Mouse (Mus musculus): ENCODE results near the gene Adgrg3.
"Not testable (repeated sequence)": the region's sequence is repeated elsewhere in the genome, so short reads cannot be mapped to it uniquely, and the experiment has no call there.

Gene Adgrg3

DNA sequence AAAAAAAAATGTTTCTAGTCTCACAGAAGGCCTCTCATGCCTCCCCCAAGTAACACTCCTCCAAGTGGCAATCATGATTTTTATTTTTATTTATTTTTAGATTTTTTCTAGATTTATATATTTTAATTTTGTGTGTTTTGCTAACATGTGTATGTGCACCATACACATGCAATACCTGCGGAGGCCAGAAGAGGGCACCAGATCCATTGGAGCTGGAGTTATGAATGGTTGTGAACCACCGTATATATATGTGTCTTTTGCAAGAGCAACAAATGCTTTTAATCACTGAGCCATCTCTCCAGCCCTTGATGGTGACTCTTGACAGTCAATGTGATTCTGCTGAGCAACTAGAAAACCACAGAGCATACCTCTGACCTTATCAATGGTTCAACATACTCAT, 7.9 kb downstream of the Adgrg3 start:
- no peak for DNase-seq (ENCODE audit: low spot score in 2 of 2)

DNA sequence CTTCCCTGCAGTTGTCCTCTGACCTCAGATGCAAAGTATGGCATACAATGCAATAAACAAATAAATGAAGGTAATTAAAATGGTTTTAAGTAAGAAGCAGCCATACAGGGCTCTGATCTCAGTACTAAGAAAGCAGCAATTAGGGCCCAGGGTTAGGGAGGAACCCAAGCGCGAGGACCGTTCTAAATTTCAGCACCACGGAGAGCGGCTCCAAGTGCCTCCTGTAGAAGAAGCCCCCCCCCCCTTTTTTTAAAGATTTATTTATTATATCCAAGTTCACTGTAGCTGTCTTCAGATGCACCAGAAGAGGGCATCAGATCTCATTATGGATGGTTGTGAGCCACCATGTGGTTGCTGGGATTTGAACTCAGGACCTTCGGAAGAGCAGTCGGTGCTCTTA, 10.9 kb downstream of the Adgrg3 start:
- DNase-seq (ENCODE audit: low spot score in 2 of 2): not testable (repeated sequence)

DNA sequence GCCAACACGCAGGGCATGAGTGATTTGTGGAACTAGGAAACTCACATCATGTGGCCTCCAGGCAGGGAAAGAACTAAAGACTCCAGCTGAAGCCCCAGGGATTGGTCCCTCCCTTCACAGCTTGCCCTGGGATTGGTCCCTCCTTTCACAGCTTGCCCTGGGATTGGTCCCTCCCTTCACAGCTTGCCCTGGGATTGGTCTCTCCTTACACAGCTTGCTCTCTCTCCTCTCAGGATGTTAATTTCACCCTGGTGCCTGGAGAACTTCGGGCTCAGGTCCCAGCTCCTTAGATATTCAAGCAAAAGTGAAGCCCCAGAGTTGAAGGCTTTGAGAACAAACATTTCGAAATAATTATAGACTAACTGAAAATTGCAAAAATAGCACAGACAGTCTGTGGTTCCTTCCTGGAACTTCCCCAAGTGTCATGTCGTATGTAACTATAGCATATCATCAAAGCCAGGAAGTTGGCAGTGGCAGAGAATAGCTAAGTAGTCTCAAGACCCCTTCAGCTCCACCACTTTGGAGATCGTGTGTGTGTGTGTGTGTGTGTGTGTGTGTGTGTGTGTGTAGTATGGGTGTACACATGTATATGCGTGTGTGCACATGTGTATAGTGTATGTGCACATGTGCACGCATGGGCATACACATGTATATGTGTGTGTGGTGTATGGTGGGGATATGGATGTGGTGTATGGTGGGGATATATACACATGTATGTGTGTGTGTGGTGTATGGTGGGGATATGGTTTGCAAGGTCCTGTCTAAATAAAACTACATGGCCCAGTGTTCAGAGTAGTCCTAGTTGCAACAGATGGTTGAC, 19.8 kb downstream of the Adgrg3 start:
- peak; percentile 13 to 28 for DNase-seq (ENCODE audit: low spot score in 2 of 2)

DNA sequence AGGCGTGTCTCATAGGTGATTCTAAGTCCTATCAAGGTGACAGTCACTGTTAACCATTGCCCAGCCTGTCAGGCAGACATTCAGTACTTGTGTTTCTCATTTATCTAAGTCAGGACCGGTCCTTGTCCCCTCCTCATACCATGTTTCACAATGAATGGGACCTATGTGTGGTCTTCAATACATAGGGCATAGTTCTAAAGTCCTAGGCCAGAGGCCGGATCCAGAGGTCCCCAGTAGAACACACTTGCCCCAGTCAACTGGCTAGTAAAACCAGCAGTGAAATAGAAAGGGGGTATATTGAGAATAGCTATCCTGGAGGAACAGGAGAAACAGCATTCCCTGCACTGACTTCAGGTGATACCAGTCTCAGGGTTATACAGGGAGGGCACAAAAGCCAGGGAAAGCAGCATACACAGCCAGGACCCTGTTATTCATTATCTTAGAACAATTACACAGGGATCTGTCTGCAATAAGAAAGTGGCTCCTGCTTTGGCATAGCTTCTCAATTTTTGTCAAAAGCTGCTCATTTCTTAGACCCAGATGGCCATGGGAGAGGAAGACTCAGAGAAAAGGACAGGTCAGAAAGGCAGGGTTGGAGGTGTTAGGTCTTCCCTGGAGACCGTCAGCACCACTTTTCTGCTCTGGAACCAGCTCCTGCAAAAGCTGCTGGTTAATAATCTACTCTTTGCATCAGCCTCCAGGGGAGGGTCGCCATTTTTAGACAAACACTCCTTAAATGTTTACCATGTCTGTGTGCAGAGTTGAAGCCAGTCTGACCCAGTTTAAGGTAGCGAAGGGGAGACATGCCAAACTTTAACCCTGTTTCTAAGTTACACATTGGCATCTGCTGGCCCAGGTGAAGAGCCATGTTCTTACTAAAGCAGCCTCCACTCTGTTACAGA, 24.6 kb downstream of the Adgrg3 start:
- DNase-seq (ENCODE audit: low spot score in 2 of 2): no peak

GRCm38 (mm10) chr8:95044811-95045210, 27.3 kb downstream of the Adgrg3 start:
- DNase-seq (ENCODE audit: low spot score in 2 of 2): no peak

DNA sequence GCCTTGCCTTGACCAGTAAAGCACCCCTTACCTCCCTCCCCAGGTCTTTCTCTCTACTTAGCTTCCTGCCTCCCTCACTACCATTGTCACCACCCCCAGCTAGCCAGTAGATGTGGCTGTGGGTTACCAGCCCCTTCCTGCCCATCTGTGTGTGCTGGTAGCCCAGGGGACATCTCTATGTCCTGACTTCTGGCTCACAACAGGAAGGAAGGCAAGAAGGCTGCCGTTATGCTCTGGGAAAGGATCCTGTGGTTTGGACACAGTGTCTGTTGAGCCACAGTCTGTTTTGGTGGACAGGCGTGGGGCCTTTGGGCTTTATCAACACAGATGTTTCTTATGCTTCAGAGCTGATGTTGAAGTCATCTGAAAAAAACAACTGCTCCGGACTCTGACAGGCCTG, 29.5 kb downstream of the Adgrg3 start:
- DNase-seq (ENCODE audit: low spot score in 2 of 2): peak; percentile 19 to 38

- no peak for DNase-seq (ENCODE audit: low spot score in 2 of 2)
These were observed 30.6 kb downstream of the Adgrg3 start for GRCm38 (mm10) chr8:95047884-95048680.

DNA sequence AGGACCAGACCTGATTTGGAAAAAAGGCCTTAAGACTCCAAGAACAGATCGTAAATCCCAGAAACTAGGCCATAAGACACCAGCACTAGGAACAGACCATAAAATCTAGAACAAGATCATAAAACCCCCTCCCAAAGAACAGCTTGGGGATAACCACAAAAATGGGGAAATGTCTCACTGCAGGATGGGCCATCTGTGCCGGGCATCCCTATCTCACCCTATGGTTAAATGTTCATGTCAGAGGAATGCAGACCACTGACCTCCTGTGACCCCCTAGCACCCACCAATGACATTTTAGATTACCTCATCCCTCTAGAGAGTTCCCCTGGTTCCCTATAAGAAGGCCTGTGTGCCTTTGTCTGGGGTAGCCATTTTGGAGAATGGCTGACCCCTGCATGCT, 32.1 kb downstream of the Adgrg3 start:
- no peak for DNase-seq (ENCODE audit: low spot score in 2 of 2)

DNA sequence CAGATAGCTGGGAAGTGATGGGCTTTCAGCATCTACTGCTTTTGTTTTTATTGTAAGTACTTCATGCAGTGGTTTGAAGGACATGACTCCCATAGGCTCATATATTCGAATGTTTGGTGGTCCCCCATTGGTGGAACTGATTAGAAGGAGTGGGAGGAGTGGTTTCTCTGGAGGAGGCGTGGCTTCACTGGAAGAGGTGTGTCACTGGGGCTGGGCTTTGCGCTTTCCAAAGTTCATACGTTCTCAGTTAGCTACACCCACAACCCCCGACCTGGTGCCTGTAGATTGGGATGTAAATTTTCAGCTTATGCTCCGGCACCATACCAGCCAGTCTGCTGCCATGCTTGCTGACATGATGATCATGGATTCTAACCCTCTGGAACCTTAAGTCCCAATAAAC, 36.9 kb downstream of the Adgrg3 start:
- no peak for DNase-seq (ENCODE audit: low spot score in 2 of 2)

DNA sequence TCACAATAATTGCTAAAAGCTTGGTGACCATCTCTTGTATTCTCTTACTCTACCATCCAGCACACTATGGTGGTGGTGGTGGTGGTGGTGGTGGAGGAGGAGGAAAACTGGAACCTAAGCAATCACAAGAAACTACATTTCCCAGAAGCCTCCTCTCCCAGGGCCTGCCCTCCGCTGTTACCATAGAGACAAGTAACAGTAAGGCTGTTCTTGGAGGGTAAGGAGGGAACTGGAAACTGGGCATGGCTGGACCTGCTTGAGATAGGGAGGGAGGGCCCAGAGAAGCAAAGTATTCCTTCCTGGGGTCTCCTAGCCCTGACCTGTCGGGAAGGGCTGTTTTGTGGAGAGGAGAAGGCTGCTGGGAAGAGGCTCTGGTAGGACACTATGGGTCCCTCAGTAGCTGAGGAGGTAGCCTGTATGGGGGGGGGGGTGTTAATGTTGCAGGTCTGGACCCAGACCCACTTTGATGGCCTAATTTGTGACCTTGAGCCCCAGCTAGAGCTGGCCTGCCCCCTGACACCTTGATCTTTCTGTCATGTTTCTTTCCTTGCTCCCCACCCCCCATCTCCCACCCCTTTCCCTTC, 37.5 kb downstream of the Adgrg3 start, which contains the start of gene Drc7:
Drc7 (plus strand) TSS at position 177 of the 584 bp plus-strand sequence.
- no peak for DNase-seq (ENCODE audit: low spot score in 2 of 2)

- DNase-seq (ENCODE audit: low spot score in 2 of 2): no peak
These were observed 38.9 kb downstream of the Adgrg3 start for GRCm38 (mm10) chr8:95056414-95056813.

DNA sequence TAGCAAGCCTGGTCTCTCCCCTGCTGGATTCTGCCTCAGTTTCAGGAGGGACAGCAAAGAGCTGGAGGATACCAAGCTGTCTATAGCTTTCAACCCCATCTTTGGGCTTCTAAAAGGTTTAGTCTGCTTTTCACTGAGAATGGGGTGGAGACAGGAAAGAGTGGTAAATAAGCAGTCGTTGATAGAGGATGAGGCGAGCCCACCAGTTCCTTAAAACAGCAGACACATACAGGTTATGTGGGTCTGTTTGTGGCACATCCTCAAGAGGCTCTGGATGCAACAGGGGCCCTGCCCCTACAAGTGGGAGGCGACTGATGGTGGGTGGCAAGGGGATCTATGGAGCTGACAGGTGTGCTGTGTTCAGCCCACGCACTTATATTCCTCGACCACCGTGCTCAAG, 41.2 kb downstream of the Adgrg3 start:
- DNase-seq (ENCODE audit: low spot score in 2 of 2): no peak

DNA sequence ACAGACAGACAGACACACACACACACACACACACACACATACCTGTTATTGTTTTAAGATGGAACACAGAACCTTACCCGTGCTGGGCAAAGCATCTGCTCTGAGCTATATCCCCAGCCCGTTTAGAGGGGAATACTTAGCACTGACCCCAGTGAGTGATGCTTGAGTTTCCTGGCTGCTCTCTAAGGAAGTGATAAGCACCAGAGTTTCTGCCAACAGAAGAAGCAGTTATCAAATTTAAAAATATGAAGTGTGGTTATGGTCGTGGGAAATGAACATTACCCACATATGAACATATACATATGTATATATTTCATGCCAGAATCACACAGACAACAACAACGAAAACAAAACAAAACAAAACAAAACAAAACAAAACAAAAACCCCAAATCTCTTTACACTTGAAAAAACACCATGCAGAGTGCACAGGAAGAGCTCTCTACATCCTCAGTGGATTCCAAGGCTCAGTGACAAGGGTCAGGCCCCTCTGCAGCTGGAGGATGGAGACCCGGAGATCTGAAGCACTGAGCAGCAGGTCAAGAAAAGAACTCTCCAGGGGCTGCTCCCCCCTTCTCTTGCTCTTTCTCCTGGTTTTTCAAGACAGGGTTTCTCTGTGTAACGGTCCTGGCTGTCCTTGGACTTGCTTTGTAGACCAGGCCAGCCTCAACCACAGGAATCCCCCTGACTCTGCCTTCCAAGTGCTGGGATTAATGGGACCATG, 42.5 kb downstream of the Adgrg3 start:
- DNase-seq (ENCODE audit: low spot score in 2 of 2): peak in 1 of 2 experiments; percentile 25

GRCm38 (mm10) chr8:95064531-95064930, 47.0 kb downstream of the Adgrg3 start:
- DNase-seq (ENCODE audit: low spot score in 2 of 2): no peak

DNA sequence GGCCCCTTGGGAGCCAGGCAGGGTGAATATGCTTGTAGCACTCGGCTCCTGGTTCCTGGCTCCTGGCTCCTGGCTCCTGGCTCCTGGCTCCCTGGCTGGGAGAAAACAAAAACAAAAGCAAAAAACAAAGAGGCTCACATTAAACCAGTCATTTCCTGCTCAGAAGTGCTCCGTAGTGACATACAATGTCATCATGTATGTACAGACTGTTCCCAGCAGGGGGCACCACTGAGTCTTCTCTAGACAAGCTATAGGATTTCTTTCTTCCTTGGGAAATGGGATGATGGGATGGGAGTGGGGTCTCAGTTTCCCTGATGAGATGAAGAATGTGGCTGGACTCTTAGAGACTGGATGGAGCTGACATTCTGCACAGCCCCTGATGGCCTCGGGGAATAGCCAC, 50.1 kb downstream of the Adgrg3 start:
- DNase-seq (ENCODE audit: low spot score in 2 of 2): peak in 1 of 2 experiments; percentile 26

- no peak for DNase-seq (ENCODE audit: low spot score in 2 of 2)
These were observed 58.0 kb downstream of the Adgrg3 start for GRCm38 (mm10) chr8:95075504-95075903.

- DNase-seq (ENCODE audit: low spot score in 2 of 2): no peak
These were observed 58.7 kb downstream of the Adgrg3 start for GRCm38 (mm10) chr8:95076151-95076550.

DNA sequence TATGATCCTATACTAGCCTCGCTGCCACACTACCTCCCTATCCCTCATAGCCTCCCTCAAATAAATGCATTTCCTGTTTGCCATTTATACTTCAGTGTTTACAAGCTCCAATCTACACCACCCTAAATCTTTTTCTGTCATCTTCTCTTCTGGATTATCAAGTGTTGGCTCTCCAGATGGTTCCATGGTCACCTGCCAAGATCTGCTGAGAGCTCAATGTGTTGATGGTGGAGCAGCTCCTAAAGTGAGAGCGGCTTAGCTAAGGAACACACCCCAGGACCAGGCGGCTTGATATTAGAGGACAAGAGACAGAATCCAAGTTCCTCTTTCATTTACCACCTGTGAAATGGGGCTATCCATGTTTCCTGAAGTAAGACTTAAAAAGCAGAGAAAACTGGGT, 60.6 kb downstream of the Adgrg3 start:
- DNase-seq (ENCODE audit: low spot score in 2 of 2): no peak

- no peak for DNase-seq (ENCODE audit: low spot score in 2 of 2)
These were observed 61.8 kb downstream of the Adgrg3 start for GRCm38 (mm10) chr8:95079305-95079704.

DNA sequence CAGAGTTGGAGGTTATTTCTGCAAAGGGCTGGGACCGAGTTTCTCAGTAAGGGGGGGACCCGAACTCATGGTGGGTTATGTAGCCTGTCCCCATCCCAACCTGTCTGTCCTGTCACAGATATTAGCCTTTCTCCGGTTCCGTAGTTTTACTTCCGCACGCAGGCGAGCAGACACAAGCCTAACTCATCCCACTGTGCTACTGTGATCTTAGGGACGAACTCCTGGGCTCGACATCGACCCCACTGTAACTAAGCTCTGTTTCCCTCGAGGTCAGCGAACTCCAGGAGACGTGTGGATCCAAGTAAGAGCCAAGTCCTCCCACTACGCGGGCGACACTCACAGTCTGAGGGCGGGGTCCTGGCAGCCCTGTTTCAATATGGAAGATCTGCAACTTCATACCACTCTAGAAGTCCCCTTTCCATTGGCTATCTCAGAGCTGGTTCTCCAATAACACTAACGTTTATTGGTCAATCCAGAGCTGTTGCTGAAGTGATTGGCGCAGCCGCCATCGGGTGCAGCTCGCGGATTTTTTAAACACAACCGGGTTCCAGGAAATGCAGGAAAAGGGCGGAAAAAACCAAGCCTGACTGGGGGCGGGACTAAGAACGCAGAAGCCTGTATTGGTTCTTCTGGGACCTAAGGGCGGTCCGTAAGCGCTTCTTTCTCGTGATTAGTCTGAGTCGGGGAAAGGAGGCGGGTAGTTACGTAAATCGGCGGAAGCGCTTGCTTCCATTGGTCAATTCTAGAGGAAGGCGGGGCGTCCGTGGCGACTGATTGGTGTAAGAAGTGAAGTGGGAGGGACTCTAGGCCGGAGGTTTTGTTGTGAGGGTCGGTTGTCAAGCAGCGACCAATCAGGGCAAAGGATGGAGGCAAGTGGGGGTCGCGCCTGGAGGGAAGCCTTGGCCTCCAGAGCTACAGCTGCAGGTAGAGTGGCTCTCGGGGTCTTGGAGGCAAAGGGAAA, 63.2 kb downstream of the Adgrg3 start, which contains the start of gene Katnb1:
Katnb1 (plus strand) TSS at position 806 of the 961 bp plus-strand sequence.
- peak; percentile 100 for DNase-seq (ENCODE audit: low spot score in 2 of 2)
